Mouse (Mus musculus): ENCODE measurements around the gene Srpr. TPM values are rescaled to one million over a fixed set of nuclear protein-coding genes. Genes with fewer than 3 reads are reported as not detected.

Gene Srpr
- polyA plus RNA-seq, 2 experiments, result 115 to 160 TPM

DNA sequence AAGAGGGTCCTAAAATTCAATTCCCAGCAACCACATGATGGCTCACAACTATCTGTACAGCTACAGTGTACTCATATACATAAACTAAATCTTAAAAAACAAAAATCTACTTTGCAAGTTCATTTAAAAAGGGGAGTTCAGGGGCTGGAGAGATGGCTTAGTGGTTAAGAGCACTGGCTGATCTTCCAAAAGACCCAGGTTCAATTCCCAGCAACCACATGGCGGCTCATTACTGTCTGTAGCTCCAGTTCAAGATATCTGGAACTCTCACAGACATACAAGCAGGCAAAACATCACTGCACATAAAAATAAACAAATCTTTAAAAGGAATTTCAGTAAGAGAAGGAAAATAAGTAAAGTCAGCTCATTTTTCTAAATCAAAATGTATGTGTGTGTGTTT lies 38.4 kb downstream of the Srpr start:
- Histone ChIP-seq H3K36me3 (ENCODE audit: control insufficient read depth, insufficient read depth, low read length) (peaks cover 30% of the 10 kb centered on the region), H3K4me3 (replicated peaks; ENCODE audit: low read length) (no peak overlapping the region), H3K9ac (ENCODE audit: low read depth, low read length, severe bottlenecking) (no peak overlapping the region), H3K27ac (replicated peaks; ENCODE audit: low read depth, low read length) (no peak overlapping the region), H3K27me3 (ENCODE audit: control insufficient read depth, insufficient read depth, low read length) (no peaks in the 10 kb centered on the region), H3K4me2 (replicated peaks; ENCODE audit: low read depth, low read length, severe bottlenecking) (no peak overlapping the region), H3K9me3 (ENCODE audit: control insufficient read depth, low read length) (no peaks in the 10 kb centered on the region), H3K4me1 (ENCODE audit: control insufficient read depth, insufficient read depth, low read length) (no peaks in the 10 kb centered on the region)
- no peak for TF ChIP-seq POLR2A (IDR thresholded peaks at IDR 0.05; ENCODE audit: borderline replicate concordance, extremely low read depth, insufficient read depth, insufficient read length)
- DNase-seq (ENCODE audit: low spot score) (no peak), ATAC-seq (ENCODE audit: low FRiP score, low read depth) (no peak)
- 94% methylated on average over 1 of the region's 1 CpGs for WGBS

DNA sequence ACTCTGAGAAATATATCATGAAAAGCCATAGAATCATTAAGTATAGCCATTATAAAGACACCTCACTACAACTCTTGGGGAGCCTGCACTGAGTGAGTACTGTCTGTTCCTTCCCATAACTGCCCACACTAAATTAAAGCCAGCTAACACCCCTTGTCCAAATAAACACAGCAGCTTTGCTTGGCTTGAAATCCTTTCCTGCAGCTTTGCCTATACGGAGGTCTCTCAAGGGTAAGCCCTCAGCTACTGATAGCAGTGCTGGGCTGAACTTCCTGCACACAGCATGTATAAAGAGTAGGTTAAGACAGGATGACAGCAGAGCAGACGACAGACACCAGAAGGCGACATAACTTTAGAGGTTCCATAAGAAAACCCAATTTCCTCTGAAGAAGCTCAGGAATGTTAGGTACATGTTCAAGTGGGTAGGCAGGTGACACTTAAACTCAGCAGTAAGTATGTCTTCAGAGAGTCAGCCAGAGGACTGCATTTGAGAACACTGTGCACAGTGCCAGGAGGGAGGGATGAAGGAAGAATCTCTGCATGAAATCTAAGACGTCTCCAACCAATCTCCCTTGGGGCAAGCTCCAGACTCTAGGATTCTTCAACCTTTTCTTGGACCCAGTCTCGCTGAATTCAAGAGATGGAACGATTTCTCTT lies 39.1 kb downstream of the Srpr start:
- TF ChIP-seq POLR2A (IDR thresholded peaks at IDR 0.05; ENCODE audit: borderline replicate concordance, extremely low read depth, insufficient read depth, insufficient read length), result no peak
- 70% methylated on average over 6 of the region's 6 CpGs for WGBS
- Histone ChIP-seq H3K4me2 (replicated peaks; ENCODE audit: low read depth, low read length, severe bottlenecking) (no peak overlapping the region), H3K36me3 (ENCODE audit: control insufficient read depth, insufficient read depth, low read length) (peaks cover 27% of the 10 kb centered on the region), H3K27ac (replicated peaks; ENCODE audit: low read depth, low read length) (no peak overlapping the region), H3K4me1 (ENCODE audit: control insufficient read depth, insufficient read depth, low read length) (no peaks in the 10 kb centered on the region), H3K9me3 (ENCODE audit: control insufficient read depth, low read length) (no peaks in the 10 kb centered on the region), H3K9ac (ENCODE audit: low read depth, low read length, severe bottlenecking) (no peak overlapping the region), H3K27me3 (ENCODE audit: control insufficient read depth, insufficient read depth, low read length) (no peaks in the 10 kb centered on the region), H3K4me3 (replicated peaks; ENCODE audit: low read length) (no peak overlapping the region)
- ATAC-seq (ENCODE audit: low FRiP score, low read depth) (no peak), DNase-seq (ENCODE audit: low spot score) (no peak)

DNA sequence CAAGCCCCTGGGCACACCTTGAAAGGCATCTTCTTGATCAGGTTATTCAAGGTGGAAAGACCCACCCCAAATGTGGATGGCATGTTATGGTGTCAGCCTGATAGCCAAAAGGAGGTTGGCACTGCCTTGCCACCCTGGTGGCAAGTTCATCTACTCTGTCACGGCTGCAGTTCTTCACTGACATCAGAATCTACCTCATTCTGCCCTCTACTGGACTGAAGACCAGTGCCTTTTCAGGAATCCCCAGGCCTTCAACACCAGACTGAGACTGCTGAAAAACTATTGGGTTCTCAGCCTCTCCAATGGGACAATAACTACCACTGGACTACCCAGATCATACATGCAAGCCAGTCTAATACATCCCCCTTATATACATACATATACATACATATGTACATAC lies 39.8 kb downstream of the Srpr start:
- no peak for DNase-seq (ENCODE audit: low spot score)
- WGBS, result 67% methylated on average over 1 of the region's 1 CpGs
- TF ChIP-seq POLR2A (IDR thresholded peaks at IDR 0.05; ENCODE audit: borderline replicate concordance, extremely low read depth, insufficient read depth, insufficient read length), result no peak

DNA sequence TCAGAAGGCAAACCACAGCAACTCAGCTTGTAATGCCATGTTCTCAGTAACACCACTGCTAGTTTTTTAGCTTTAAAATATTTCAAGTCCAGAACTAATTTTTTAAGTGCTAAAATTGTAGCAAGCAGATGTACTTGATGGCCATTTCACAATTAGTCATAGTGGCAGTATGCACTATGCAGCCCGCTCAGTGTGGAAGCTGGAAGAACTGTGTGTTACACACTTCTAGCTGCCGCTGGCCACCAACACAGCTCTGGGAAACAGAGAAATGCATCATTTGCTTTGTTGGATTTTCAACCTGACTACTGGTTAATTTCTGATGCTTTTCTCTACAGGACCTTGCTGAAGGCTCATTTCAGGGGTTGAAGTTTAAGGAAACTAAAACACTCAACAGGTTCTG lies 47.4 kb downstream of the Srpr start:
- ATAC-seq (ENCODE audit: low FRiP score, low read depth), result no peak
- WGBS, result 80% methylated on average over 2 of the region's 2 CpGs
- H3K27me3 ChIP-seq (ENCODE audit: control insufficient read depth, insufficient read depth, low read length), result no peaks in the 10 kb centered on the region
- no peak overlapping the region for H3K4me3 ChIP-seq (replicated peaks; ENCODE audit: low read length)
- no peak overlapping the region for H3K27ac ChIP-seq (replicated peaks; ENCODE audit: low read depth, low read length)
- peaks cover 14% of the 10 kb centered on the region for H3K4me1 ChIP-seq (ENCODE audit: control insufficient read depth, insufficient read depth, low read length)
- no peak for DNase-seq (ENCODE audit: low spot score)
- TF ChIP-seq POLR2A (IDR thresholded peaks at IDR 0.05; ENCODE audit: borderline replicate concordance, extremely low read depth, insufficient read depth, insufficient read length), result no peak
- H3K9me3 ChIP-seq (ENCODE audit: control insufficient read depth, low read length), result no peaks in the 10 kb centered on the region
- 0 out of 2 replicates have a peak, but pooled peaks cover 3% of the 10 kb centered on the region for H3K36me3 ChIP-seq (ENCODE audit: control insufficient read depth, insufficient read depth, low read length)
- H3K4me2 ChIP-seq (replicated peaks; ENCODE audit: low read depth, low read length, severe bottlenecking), result no peak overlapping the region
- no peak overlapping the region for H3K9ac ChIP-seq (ENCODE audit: low read depth, low read length, severe bottlenecking)

More for the DNA sequence above, 39.8 kb downstream of the Srpr start:
- H3K27me3 ChIP-seq (ENCODE audit: control insufficient read depth, insufficient read depth, low read length), result no peaks in the 10 kb centered on the region
- no peaks in the 10 kb centered on the region for H3K9me3 ChIP-seq (ENCODE audit: control insufficient read depth, low read length)
- H3K4me1 ChIP-seq (ENCODE audit: control insufficient read depth, insufficient read depth, low read length), result no peaks in the 10 kb centered on the region
- H3K4me3 ChIP-seq (replicated peaks; ENCODE audit: low read length), result no peak overlapping the region
- no peak overlapping the region for H3K9ac ChIP-seq (ENCODE audit: low read depth, low read length, severe bottlenecking)
- no peak overlapping the region for H3K27ac ChIP-seq (replicated peaks; ENCODE audit: low read depth, low read length)
- H3K36me3 ChIP-seq (ENCODE audit: control insufficient read depth, insufficient read depth, low read length), result peaks cover 20% of the 10 kb centered on the region
- H3K4me2 ChIP-seq (replicated peaks; ENCODE audit: low read depth, low read length, severe bottlenecking), result no peak overlapping the region
- ATAC-seq (ENCODE audit: low FRiP score, low read depth), result no peak

DNA sequence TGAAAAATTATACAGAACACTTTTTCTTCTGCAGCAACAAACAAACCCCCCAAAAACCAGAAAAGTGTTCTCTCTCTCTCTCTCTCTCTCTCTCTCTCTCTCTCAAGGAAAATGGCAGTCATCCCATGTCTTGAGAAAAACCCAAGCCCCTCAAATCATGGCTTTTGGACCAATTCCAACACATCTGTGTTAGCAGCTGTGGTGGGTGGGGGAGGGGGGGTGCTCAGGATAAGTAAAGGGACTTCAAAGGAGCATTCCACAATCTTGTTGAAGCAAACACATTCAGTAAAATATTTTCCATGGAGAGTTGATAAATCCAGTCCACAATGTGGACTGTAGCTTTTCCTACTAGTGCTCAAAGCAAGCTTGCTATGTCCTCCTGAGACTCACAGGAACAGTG lies 49.5 kb downstream of the Srpr start:
- Histone ChIP-seq H3K27ac (replicated peaks; ENCODE audit: low read depth, low read length) (peak overlapping the region; percentile 65), H3K4me3 (replicated peaks; ENCODE audit: low read length) (no peak overlapping the region), H3K9me3 (ENCODE audit: control insufficient read depth, low read length) (no peaks in the 10 kb centered on the region), H3K36me3 (ENCODE audit: control insufficient read depth, insufficient read depth, low read length) (no peaks in the 10 kb centered on the region), H3K9ac (ENCODE audit: low read depth, low read length, severe bottlenecking) (no peak overlapping the region), H3K27me3 (ENCODE audit: control insufficient read depth, insufficient read depth, low read length) (no peaks in the 10 kb centered on the region), H3K4me1 (ENCODE audit: control insufficient read depth, insufficient read depth, low read length) (peaks cover 14% of the 10 kb centered on the region), H3K4me2 (replicated peaks; ENCODE audit: low read depth, low read length, severe bottlenecking) (no peak overlapping the region)
- ATAC-seq (ENCODE audit: low FRiP score, low read depth) (peak; percentile 78), DNase-seq (ENCODE audit: low spot score) (peak; percentile 80)
- no peak for TF ChIP-seq POLR2A (IDR thresholded peaks at IDR 0.05; ENCODE audit: borderline replicate concordance, extremely low read depth, insufficient read depth, insufficient read length)

Measured in limb, embryonic 14.5 days (tissue).